Mouse (Mus musculus): ENCODE measurements around the gene Lsp1. TPM values are rescaled to one million over a fixed set of nuclear protein-coding genes. Genes with fewer than 3 reads are reported as not detected.

Lsp1 gene
- polyA plus RNA-seq, 1 experiment, result 298 TPM

- H3K4me2 ChIP-seq (ENCODE audit: low read depth), result peak overlapping the region; percentile 56
- H3K4me3 ChIP-seq, result no peak overlapping the region
- no peaks in the 10 kb centered on the region for H3K36me3 ChIP-seq (ENCODE audit: control insufficient read depth, insufficient read depth)
- no peak overlapping the region for H3ac ChIP-seq (ENCODE audit: control insufficient read depth, insufficient read length)
- no peaks in the 10 kb centered on the region for H3K27me3 ChIP-seq (ENCODE audit: control insufficient read depth, insufficient read depth, insufficient read length)
- TF ChIP-seq TCF12 (IDR thresholded peaks at IDR 0.05; ENCODE audit: insufficient read depth, poor library complexity, severe bottlenecking) (no peak), POLR2A (IDR thresholded peaks at IDR 0.05; ENCODE audit: insufficient read length, low read depth) (no peak), REST (IDR thresholded peaks at IDR 0.05; ENCODE audit: insufficient read depth, insufficient read length) (no peak), E2F4 (IDR thresholded peaks at IDR 0.05; ENCODE audit: insufficient read depth) (no peak), MAX (IDR thresholded peaks at IDR 0.05; ENCODE audit: low read depth) (no peak), CEBPB (IDR thresholded peaks at IDR 0.05; ENCODE audit: insufficient read depth, poor library complexity, severe bottlenecking) (no peak), SRF (IDR thresholded peaks at IDR 0.05; ENCODE audit: control insufficient read depth, insufficient read length, low read depth) (no peak), MYOD1 (IDR thresholded peaks at IDR 0.05; ENCODE audit: control insufficient read depth in 1 of 3, insufficient read length in 2 of 3, low read depth in 2 of 3) (no peak), TCF3 (IDR thresholded peaks at IDR 0.05; ENCODE audit: insufficient read length, low read depth) (no peak), POLR2AphosphoS2 (IDR thresholded peaks at IDR 0.05; ENCODE audit: insufficient read length, low read depth) (no peak), USF1 (IDR thresholded peaks at IDR 0.05; ENCODE audit: low read depth) (no peak), MYOG (IDR thresholded peaks at IDR 0.05; ENCODE audit: control insufficient read depth in 1 of 3, insufficient read depth in 1 of 3, insufficient read length in 2 of 3, low read depth in 2 of 3) (no peak)
- H3K79me2 ChIP-seq (ENCODE audit: control insufficient read depth, insufficient read depth), result no peaks in the 10 kb centered on the region
Observed at GRCm38 (mm10) chr7:142457227-142457811, 3.3 kb upstream of the Lsp1 start.

GRCm38 (mm10) chr7:142458026-142458425 lies 2.6 kb upstream of the Lsp1 start:
- H3K27me3 ChIP-seq (ENCODE audit: control insufficient read depth, insufficient read depth, insufficient read length), result no peaks in the 10 kb centered on the region
- H3K36me3 ChIP-seq (ENCODE audit: control insufficient read depth, insufficient read depth), result no peaks in the 10 kb centered on the region
- no peak overlapping the region for H3K4me3 ChIP-seq
- H3K4me2 ChIP-seq (ENCODE audit: low read depth), result peak overlapping the region; percentile 56
- TF ChIP-seq SRF (IDR thresholded peaks at IDR 0.05; ENCODE audit: control insufficient read depth, insufficient read length, low read depth) (peak; percentile 98), CEBPB (IDR thresholded peaks at IDR 0.05; ENCODE audit: insufficient read depth, poor library complexity, severe bottlenecking) (0 out of 2 replicates have a peak, but pooled peaks have one; percentile 12), POLR2AphosphoS2 (IDR thresholded peaks at IDR 0.05; ENCODE audit: insufficient read length, low read depth) (no peak)
- no peaks in the 10 kb centered on the region for H3K79me2 ChIP-seq (ENCODE audit: control insufficient read depth, insufficient read depth)
- H3ac ChIP-seq (ENCODE audit: control insufficient read depth, insufficient read length), result no peak overlapping the region

GRCm38 (mm10) chr7:142458676-142459298 lies 1.8 kb upstream of the Lsp1 start:
- Histone ChIP-seq H3K36me3 (ENCODE audit: control insufficient read depth, insufficient read depth) (no peaks in the 10 kb centered on the region), H3K4me3 (no peak overlapping the region), H3ac (ENCODE audit: control insufficient read depth, insufficient read length) (no peak overlapping the region), H3K79me2 (ENCODE audit: control insufficient read depth, insufficient read depth) (no peaks in the 10 kb centered on the region), H3K27me3 (ENCODE audit: control insufficient read depth, insufficient read depth, insufficient read length) (no peaks in the 10 kb centered on the region), H3K4me2 (ENCODE audit: low read depth) (peak overlapping the region; percentile 43)
- TF ChIP-seq SRF (IDR thresholded peaks at IDR 0.05; ENCODE audit: control insufficient read depth, insufficient read length, low read depth) (no peak), POLR2AphosphoS2 (IDR thresholded peaks at IDR 0.05; ENCODE audit: insufficient read length, low read depth) (no peak), REST (IDR thresholded peaks at IDR 0.05; ENCODE audit: insufficient read depth, insufficient read length) (no peak), MYOG (IDR thresholded peaks at IDR 0.05; ENCODE audit: control insufficient read depth in 1 of 3, insufficient read depth in 1 of 3, insufficient read length in 2 of 3, low read depth in 2 of 3) (no peak)

- Histone ChIP-seq H3K36me3 (ENCODE audit: control insufficient read depth, insufficient read depth) (no peaks in the 10 kb centered on the region), H3K27me3 (ENCODE audit: control insufficient read depth, insufficient read depth, insufficient read length) (no peaks in the 10 kb centered on the region), H3K4me3 (no peak overlapping the region), H3K79me2 (ENCODE audit: control insufficient read depth, insufficient read depth) (no peaks in the 10 kb centered on the region), H3ac (ENCODE audit: control insufficient read depth, insufficient read length) (no peak overlapping the region), H3K4me2 (ENCODE audit: low read depth) (no peak overlapping the region)
- TF ChIP-seq TCF3 (IDR thresholded peaks at IDR 0.05; ENCODE audit: insufficient read length, low read depth) (no peak), POLR2AphosphoS2 (IDR thresholded peaks at IDR 0.05; ENCODE audit: insufficient read length, low read depth) (no peak), E2F4 (IDR thresholded peaks at IDR 0.05; ENCODE audit: insufficient read depth) (no peak), POLR2A (IDR thresholded peaks at IDR 0.05; ENCODE audit: insufficient read length, low read depth) (no peak), USF1 (IDR thresholded peaks at IDR 0.05; ENCODE audit: low read depth) (no peak), MYOD1 (IDR thresholded peaks at IDR 0.05; ENCODE audit: control insufficient read depth in 1 of 3, insufficient read length in 2 of 3, low read depth in 2 of 3) (no peak), SRF (IDR thresholded peaks at IDR 0.05; ENCODE audit: control insufficient read depth, insufficient read length, low read depth) (no peak)
Observed at GRCm38 (mm10) chr7:142459299-142459691, 1.3 kb upstream of the Lsp1 start.

- no peaks in the 10 kb centered on the region for H3K79me2 ChIP-seq (ENCODE audit: control insufficient read depth, insufficient read depth)
- H3K36me3 ChIP-seq (ENCODE audit: control insufficient read depth, insufficient read depth), result no peaks in the 10 kb centered on the region
- TF ChIP-seq MYOD1 (IDR thresholded peaks at IDR 0.05; ENCODE audit: control insufficient read depth in 1 of 3, insufficient read length in 2 of 3, low read depth in 2 of 3), result peak in 1 of 3 experiments; percentile 26
- no peak for TF ChIP-seq E2F4 (IDR thresholded peaks at IDR 0.05; ENCODE audit: insufficient read depth)
- no peak for TF ChIP-seq MYOG (IDR thresholded peaks at IDR 0.05; ENCODE audit: control insufficient read depth in 1 of 3, insufficient read depth in 1 of 3, insufficient read length in 2 of 3, low read depth in 2 of 3)
- TF ChIP-seq POLR2A (IDR thresholded peaks at IDR 0.05; ENCODE audit: insufficient read length, low read depth), result peak; percentile 25
- no peak for TF ChIP-seq MAX (IDR thresholded peaks at IDR 0.05; ENCODE audit: low read depth)
- H3ac ChIP-seq (ENCODE audit: control insufficient read depth, insufficient read length), result no peak overlapping the region
- no peak overlapping the region for H3K4me3 ChIP-seq
- no peaks in the 10 kb centered on the region for H3K27me3 ChIP-seq (ENCODE audit: control insufficient read depth, insufficient read depth, insufficient read length)
- H3K4me2 ChIP-seq (ENCODE audit: low read depth), result peak overlapping the region; percentile 80
Observed at GRCm38 (mm10) chr7:142461446-142461845, 837 bp downstream of the Lsp1 start.

Data from myocyte (in vitro differentiated cells).